Mouse (Mus musculus) liver, embryonic 12.5 days (tissue): Measurements from ENCODE around the gene Tmf1. TPM values are rescaled to one million over a fixed set of nuclear protein-coding genes. Genes with fewer than 3 reads are reported as not detected.
A peak's percentile ranks its signal among the peaks of the same experiment; 100 is the strongest.

ENCODE experiments used
- ATAC-seq: fragments of 200-750 bp; cut with Nextera tagmentation; 2 replicates; pipeline ENCODE4 v1.8.0; 2017; ENCODE audit warnings: moderate number of reproducible peaks, mild to moderate bottlenecking, moderate library complexity
- H3K27ac ChIP-seq: fragments of 300-500 bp; sonication (generic); 2 replicates; pipeline ENCODE4 v1.5.1; 2016; ENCODE audit warnings: mild to moderate bottlenecking
- H3K27me3 ChIP-seq: fragments of 300-500 bp; sonication (generic); replicated peaks from 2 replicates; pipeline ENCODE4 v1.6.1; 2016; ENCODE audit warnings: mild to moderate bottlenecking, moderate library complexity
- H3K36me3 ChIP-seq: fragments of 300-500 bp; sonication (generic); 2 replicates; pipeline ENCODE4 v1.6.1; 2016; ENCODE audit warnings: mild to moderate bottlenecking, moderate library complexity
- H3K4me1 ChIP-seq: fragments of 300-500 bp; sonication (generic); 2 replicates; pipeline ENCODE4 v1.6.1; 2016
- H3K4me2 ChIP-seq: fragments of 300-500 bp; sonication (generic); 2 replicates; pipeline ENCODE4 v1.6.1; 2016; ENCODE audit warnings: mild to moderate bottlenecking, moderate library complexity
- H3K4me3 ChIP-seq: fragments of 300-500 bp; sonication (generic); 2 replicates; pipeline ENCODE4 v1.5.1; 2016; ENCODE audit warnings: mild to moderate bottlenecking, moderate library complexity
- H3K9ac ChIP-seq: fragments of 300-500 bp; sonication (generic); 2 replicates; pipeline ENCODE4 v1.6.1; 2016; ENCODE audit warnings: mild to moderate bottlenecking, moderate library complexity
- H3K9me3 ChIP-seq: fragments of 300-500 bp; sonication (generic); replicated peaks from 2 replicates; pipeline ENCODE4 v1.6.1; 2016; ENCODE audit warnings: mild to moderate bottlenecking, moderate library complexity
- WGBS: fragments of 180-500 bp; shearing (Covaris S2); methylation state at CpG from one replicate; pipeline ENCODE4 v1.1.7; 2016; ENCODE audit not compliant: insufficient replicate concordance; 5-methylcytosine and 5-hydroxymethylcytosine counted together
- polyA plus RNA-seq: library from polyadenylated mRNA; unstranded; fragments of >200 nt; fragmentation: Nextera tagmentation; extraction: Ambion mirVana; gene quantifications from 2 replicates; pipeline ENCODE4 v1.2.1, GENCODE M21; 2016

Gene Tmf1
- polyA plus RNA-seq, 1 experiment from 2014 or later, result 19.6 TPM

GRCm38 (mm10) chr6:97211981-97212380 is 33.1 kb upstream of the Tmf1 start:
- ATAC-seq, result peak; percentile 32; the same call in 1 of the 2 replicates
- Histone ChIP-seq H3K27ac (peak overlapping the region; percentile 64), H3K4me3 (peak overlapping the region; percentile 74), H3K9me3 (no peaks in the 10 kb centered on the region), H3K4me2 (peak overlapping the region; percentile 86), H3K27me3 (no peaks in the 10 kb centered on the region), H3K4me1 (peaks cover 66% of the 10 kb centered on the region), H3K9ac (peak overlapping the region; percentile 80), H3K36me3 (peaks cover 14% of the 10 kb centered on the region)
- WGBS, result 27% methylated on average over 12 of the region's 12 CpGs

DNA sequence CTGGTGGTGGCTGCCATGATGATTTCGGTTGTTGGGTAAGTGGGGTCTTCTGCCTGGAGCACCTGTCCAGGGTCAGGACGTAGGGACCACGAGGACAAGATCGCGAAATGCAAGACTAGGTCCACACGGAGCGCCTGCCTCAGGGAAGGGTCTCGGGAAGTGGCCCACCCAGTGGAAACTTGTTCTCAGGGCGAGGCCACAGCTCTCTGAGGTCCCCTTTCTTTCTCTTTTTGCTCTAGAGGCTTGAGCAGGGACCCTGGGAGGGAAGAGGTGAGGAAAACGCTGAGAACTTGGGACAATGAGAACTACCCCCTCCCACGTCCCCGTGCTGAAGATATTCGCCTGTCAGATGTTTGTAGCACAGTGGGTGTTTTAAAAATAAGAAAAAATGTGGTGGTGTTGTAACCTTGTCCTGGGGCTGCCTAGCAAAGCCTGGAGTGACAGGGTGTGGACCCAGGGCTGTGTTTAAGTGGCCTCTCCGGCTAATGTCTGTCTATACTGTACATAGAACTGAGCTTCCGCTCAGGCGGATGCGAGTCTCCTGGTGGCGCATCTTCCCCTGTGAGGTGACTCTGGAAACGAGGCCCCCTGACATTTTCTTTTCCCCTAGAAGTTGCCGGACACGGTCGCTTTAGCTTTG is 32.2 kb upstream of the Tmf1 start:
- H3K36me3 ChIP-seq, result peaks cover 14% of the 10 kb centered on the region
- H3K9me3 ChIP-seq, result no peaks in the 10 kb centered on the region
- peak overlapping the region; percentile 86 for H3K4me2 ChIP-seq
- ATAC-seq, result peak; percentile 84
- peak overlapping the region; percentile 80 for H3K9ac ChIP-seq
- H3K4me3 ChIP-seq, result peak overlapping the region; percentile 74
- peaks cover 69% of the 10 kb centered on the region for H3K4me1 ChIP-seq
- no peaks in the 10 kb centered on the region for H3K27me3 ChIP-seq
- under 1% methylated on average over 22 of the region's 22 CpGs for WGBS
- H3K27ac ChIP-seq, result peak overlapping the region; percentile 86

GRCm38 (mm10) chr6:97210191-97210961 is 31.5 kb upstream of the Tmf1 start, which contains the start of gene Arl6ip5:
TSS of gene Arl6ip5 (plus strand) at chr6:97210689.
- Histone ChIP-seq H3K4me3 (peak within 1 kb of the TSS; percentile 74), H3K4me1 (peaks cover 67% of the 10 kb centered on the region), H3K36me3 (peaks cover 13% of the 10 kb centered on the region), H3K27me3 (no peaks in the 10 kb centered on the region), H3K27ac (peak within 1 kb of the TSS; percentile 86), H3K4me2 (peak within 1 kb of the TSS; percentile 86), H3K9ac (peak within 1 kb of the TSS; percentile 80), H3K9me3 (no peaks in the 10 kb centered on the region)
- ATAC-seq, result peak; percentile 63
- 7% methylated on average over 32 of the region's 32 CpGs for WGBS

GRCm38 (mm10) chr6:97209751-97210150 is 30.8 kb upstream of the Tmf1 start:
- Histone ChIP-seq H3K4me3 (no peak overlapping the region), H3K4me1 (peaks cover 67% of the 10 kb centered on the region), H3K27ac (peak overlapping the region; percentile 46; the same call in 1 of the 2 replicates), H3K27me3 (no peaks in the 10 kb centered on the region), H3K9me3 (no peaks in the 10 kb centered on the region), H3K36me3 (peaks cover 7% of the 10 kb centered on the region), H3K9ac (no peak overlapping the region), H3K4me2 (peak overlapping the region; percentile 86)
- ATAC-seq, result no peak
- 79% methylated on average over 4 of the region's 4 CpGs for WGBS

DNA sequence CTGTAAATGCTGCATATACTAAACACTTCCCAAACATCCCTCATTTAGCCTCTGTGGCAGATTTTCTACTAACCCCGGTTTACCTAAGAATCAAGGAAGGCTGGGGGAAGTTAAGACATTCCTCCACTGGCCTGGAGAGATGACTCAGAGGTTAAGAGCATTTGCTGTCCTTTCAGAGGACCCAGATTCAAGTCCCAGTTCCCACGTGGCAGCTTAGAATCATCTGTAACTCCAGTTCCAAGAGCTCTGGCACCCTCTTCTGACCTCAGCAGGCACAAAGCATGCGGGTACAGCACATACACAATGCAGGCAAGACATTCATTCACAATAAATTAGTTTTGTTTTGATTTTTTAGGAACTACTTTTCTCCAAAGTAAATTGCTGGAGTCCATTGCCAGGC is 30.3 kb upstream of the Tmf1 start:
- H3K27me3 ChIP-seq, result no peaks in the 10 kb centered on the region
- no peak overlapping the region for H3K9ac ChIP-seq
- no peak overlapping the region for H3K4me3 ChIP-seq
- no peaks in the 10 kb centered on the region for H3K9me3 ChIP-seq
- H3K27ac ChIP-seq, result no peak overlapping the region
- H3K36me3 ChIP-seq, result peaks cover 2% of the 10 kb centered on the region; the same call in 1 of the 2 replicates
- peaks cover 66% of the 10 kb centered on the region for H3K4me1 ChIP-seq
- no peak overlapping the region for H3K4me2 ChIP-seq
- WGBS, result 60% methylated on average over 3 of the region's 3 CpGs
- no peak for ATAC-seq

GRCm38 (mm10) chr6:97208406-97208805 is 29.5 kb upstream of the Tmf1 start:
- Histone ChIP-seq H3K9ac (no peak overlapping the region), H3K4me2 (no peak overlapping the region), H3K36me3 (no peaks in the 10 kb centered on the region), H3K4me1 (peaks cover 65% of the 10 kb centered on the region), H3K27ac (peak overlapping the region; percentile 13; the same call in 1 of the 2 replicates), H3K9me3 (no peaks in the 10 kb centered on the region), H3K4me3 (no peak overlapping the region), H3K27me3 (no peaks in the 10 kb centered on the region)
- 57% methylated on average over 3 of the region's 3 CpGs for WGBS
- ATAC-seq, result no peak

GRCm38 (mm10) chr6:97207085-97207484 is 28.2 kb upstream of the Tmf1 start:
- WGBS, result 48% methylated on average over 4 of the region's 4 CpGs
- Histone ChIP-seq H3K36me3 (peaks cover 2% of the 10 kb centered on the region; the same call in 1 of the 2 replicates), H3K27me3 (no peaks in the 10 kb centered on the region), H3K4me1 (peaks cover 60% of the 10 kb centered on the region), H3K9ac (no peak overlapping the region), H3K9me3 (no peaks in the 10 kb centered on the region), H3K4me3 (no peak overlapping the region), H3K4me2 (0 out of 2 replicates have a peak overlapping the region, but pooled peaks have one; percentile 11), H3K27ac (peak overlapping the region; percentile 39)
- ATAC-seq, result no peak

- peak within 1 kb of the TSS; percentile 87 for H3K27ac ChIP-seq
- under 1% methylated on average over 38 of the region's 38 CpGs for WGBS
- peak within 1 kb of the TSS; percentile 74 for H3K4me2 ChIP-seq
- H3K9ac ChIP-seq, result peak within 1 kb of the TSS; percentile 97
- no peaks in the 10 kb centered on the region for H3K9me3 ChIP-seq
- ATAC-seq, result peak; percentile 96
- H3K4me1 ChIP-seq, result peaks cover 57% of the 10 kb centered on the region
- H3K27me3 ChIP-seq, result no peaks in the 10 kb centered on the region
- peak within 1 kb of the TSS; percentile 91 for H3K4me3 ChIP-seq
- H3K36me3 ChIP-seq, result peaks cover 13% of the 10 kb centered on the region
Observed at GRCm38 (mm10) chr6:97205439-97205885, 26.5 kb upstream of the Tmf1 start, which contains the start of gene Uba3. TSS of gene Uba3 (minus strand) at chr6:97205647.

DNA sequence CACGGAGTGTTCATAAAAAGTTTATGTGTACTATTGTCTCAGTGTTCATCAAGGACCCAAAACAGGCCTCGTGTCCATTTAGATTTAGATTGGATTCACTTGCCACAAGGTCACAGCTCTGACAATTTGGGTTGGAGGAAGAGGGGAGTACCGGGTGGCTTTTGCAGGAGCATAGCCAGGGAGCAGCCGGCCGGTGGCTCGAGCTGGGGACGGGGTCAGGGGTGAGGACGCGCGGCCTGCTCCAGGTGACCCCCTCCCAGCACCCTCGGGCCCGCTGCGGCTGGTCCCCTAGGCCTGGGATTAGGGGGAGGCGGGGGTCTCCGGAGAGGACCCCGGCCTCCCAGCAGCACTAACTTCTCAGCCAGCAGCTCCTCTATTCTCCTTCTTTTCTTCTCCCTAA is 26.0 kb upstream of the Tmf1 start:
- peak; percentile 43 for ATAC-seq
- Histone ChIP-seq H3K9ac (peak overlapping the region; percentile 97), H3K36me3 (peaks cover 19% of the 10 kb centered on the region), H3K27ac (peak overlapping the region; percentile 87), H3K4me1 (peaks cover 54% of the 10 kb centered on the region), H3K27me3 (no peaks in the 10 kb centered on the region), H3K4me2 (peak overlapping the region; percentile 74), H3K9me3 (no peaks in the 10 kb centered on the region), H3K4me3 (peak overlapping the region; percentile 91)
- WGBS, result 1% methylated on average over 16 of the region's 16 CpGs

- peaks cover 50% of the 10 kb centered on the region for H3K4me1 ChIP-seq
- 15% methylated on average over 9 of the region's 9 CpGs for WGBS
Observed at GRCm38 (mm10) chr6:97204252-97204869, 25.4 kb upstream of the Tmf1 start.

GRCm38 (mm10) chr6:97202477-97202876 is 23.6 kb upstream of the Tmf1 start:
- Histone ChIP-seq H3K36me3 (peaks cover 36% of the 10 kb centered on the region), H3K27ac (no peak overlapping the region), H3K9ac (no peak overlapping the region), H3K4me1 (peaks cover 34% of the 10 kb centered on the region), H3K27me3 (no peaks in the 10 kb centered on the region), H3K9me3 (no peaks in the 10 kb centered on the region), H3K4me2 (0 out of 2 replicates have a peak overlapping the region, but pooled peaks have one; percentile 3), H3K4me3 (no peak overlapping the region)
- 75% methylated on average over 3 of the region's 3 CpGs for WGBS
- ATAC-seq, result no peak

More at GRCm38 (mm10) chr6:97204252-97204869, 25.4 kb upstream of the Tmf1 start:
- peaks cover 22% of the 10 kb centered on the region for H3K36me3 ChIP-seq
- H3K27ac ChIP-seq, result peak overlapping the region; percentile 87
- peak overlapping the region; percentile 74 for H3K4me2 ChIP-seq
- no peaks in the 10 kb centered on the region for H3K27me3 ChIP-seq
- H3K9me3 ChIP-seq, result no peaks in the 10 kb centered on the region
- H3K9ac ChIP-seq, result peak overlapping the region; percentile 97
- H3K4me3 ChIP-seq, result peak overlapping the region; percentile 91
- no peak for ATAC-seq
